Comparison of ENCODE assay signal across 9 mouse cellular contexts in genomic region chr2:25694605-25695004, GRCm38 (mm10). TPM values are rescaled to one million over a fixed set of nuclear protein-coding genes. Genes with fewer than 3 reads are reported as not detected.
DNase-seq lines count a peak whose midpoint lies in the region; ATAC-seq and TF ChIP-seq lines count a peak whose summit lies in the region.
"Had no signal": no experiment of that assay in that cellular context is flagged by ENCODE, and none has a peak within 500 bp of the region (broad histone marks: within the 10 kb centered on the region; RNA-seq: fewer than 3 reads in every experiment).

No protein-coding gene starts in this region.

- H3K4me3 ChIP-seq in kidney, embryonic 16.5 days (ENCODE audit: low read length): no peak overlapping the region
- H3K4me3 ChIP-seq: erythroblast, embryonic 14.5 days had no signal

- ATAC-seq in kidney, embryonic 16.5 days (ENCODE audit: low FRiP score, low TSS enrichment): no peak
- ATAC-seq in Patski: peak; percentile 39

- peak; percentile 61 for DNase-seq in kidney, adult 18-20 months
- DNase-seq in Patski (ENCODE audit: low read depth, low spot score): no peak
- peak; percentile 79 to 91 for DNase-seq in cerebellum, postnatal 14 days
- DNase-seq in heart, adult 9 months (ENCODE audit: low spot score in 2 of 2): peak; percentile 11 to 47
- DNase-seq in left cerebral cortex, adult 11 months (ENCODE audit: low spot score): peak; percentile 14
- peak; percentile 71 for DNase-seq in naive thymus-derived CD4-positive, alpha-beta T cell, adult 2 months (ENCODE audit: low read depth)
- peak; percentile 89 for DNase-seq in testis, postnatal 10 days (ENCODE audit: low spot score)

- peak; percentile 74 for TF ChIP-seq CTCF in Patski (IDR thresholded peaks at IDR 0.05)

- H3K27me3 ChIP-seq in kidney, embryonic 16.5 days (ENCODE audit: insufficient read depth, low read length): no peaks in the 10 kb centered on the region
- peaks cover 4% of the 10 kb centered on the region for H3K27me3 ChIP-seq in Patski

- POLR2A ChIA-PET in Patski (lab: Charles Lee): no interaction called here

- in situ Hi-C loops in Patski (cut with MboI; ENCODE audit: low pct_unique_long_range_greater_than_20kb): no loop called here

- no peak overlapping the region for H3K27ac ChIP-seq in kidney, embryonic 16.5 days (ENCODE audit: low read length)

- H3K4me2 ChIP-seq in kidney, embryonic 16.5 days (replicated peaks; ENCODE audit: low read depth, low read length): no peak overlapping the region

- H3K36me3 ChIP-seq in kidney, embryonic 16.5 days (ENCODE audit: insufficient read depth, low read length): no peaks in the 10 kb centered on the region

- no peaks in the 10 kb centered on the region for H3K4me1 ChIP-seq in kidney, embryonic 16.5 days (ENCODE audit: insufficient read depth, low read length)

- no peak overlapping the region for H3K9ac ChIP-seq in kidney, embryonic 16.5 days (replicated peaks; ENCODE audit: low read length)

- no peaks in the 10 kb centered on the region for H3K9me3 ChIP-seq in kidney, embryonic 16.5 days (ENCODE audit: low read length)

- CTCF ChIA-PET in Patski (lab: Charles Lee): interaction anchor here (2.4 kb wide), 1 partner anchor 12 kb away, joined by 14 read pairs; the partner anchor contains the start of gene Bmyc

RNA-seq across cellular contexts. Expression of gene Obp2a, which starts 5.2 kb away (rescaled TPM):
- 0.24 TPM in 1 of 2 replicates, not detected in the other for polyA plus RNA-seq in kidney, embryonic 16.5 days (2015; fragmentation: Nextera tagmentation; extraction: Ambion mirVana)
- polyA plus RNA-seq in Patski (2021): not detected
- polyA plus RNA-seq: erythroblast, embryonic 14.5 days had no signal

RNA-seq across cellular contexts. Expression of gene Bmyc, which starts 11.9 kb away (rescaled TPM):
- polyA plus RNA-seq in kidney, embryonic 16.5 days (2015; fragmentation: Nextera tagmentation; extraction: Ambion mirVana): 89.0 and 91.6 TPM in 2 replicates
- polyA plus RNA-seq in Patski (2021): 17.0 TPM

RNA-seq across cellular contexts. Expression of gene Lcn10, which starts 12.1 kb away (rescaled TPM):
- not detected in 2 replicates for polyA plus RNA-seq in kidney, embryonic 16.5 days (2015; fragmentation: Nextera tagmentation; extraction: Ambion mirVana)
- not detected for polyA plus RNA-seq in Patski (2021)
- polyA plus RNA-seq: erythroblast, embryonic 14.5 days had no signal

RNA-seq across cellular contexts. Expression of gene Lcn6, which starts 18.0 kb away (rescaled TPM):
- not detected in 2 replicates for polyA plus RNA-seq in kidney, embryonic 16.5 days (2015; fragmentation: Nextera tagmentation; extraction: Ambion mirVana)
- polyA plus RNA-seq in Patski (2021): not detected
- polyA plus RNA-seq: erythroblast, embryonic 14.5 days had no signal

RNA-seq across cellular contexts. Expression of gene Lcn5, which starts 36.9 kb away (rescaled TPM):
- polyA plus RNA-seq in kidney, embryonic 16.5 days (2015; fragmentation: Nextera tagmentation; extraction: Ambion mirVana): not detected in 2 replicates
- polyA plus RNA-seq in Patski (2021): not detected
- polyA plus RNA-seq: erythroblast, embryonic 14.5 days had no signal
